Mouse (Mus musculus): ENCODE measurements around the gene Lhfpl3.
"Not testable (repeated sequence)": the region's sequence is repeated elsewhere in the genome, so short reads cannot be mapped to it uniquely, and the experiment has no call there.

Lhfpl3 gene

DNA sequence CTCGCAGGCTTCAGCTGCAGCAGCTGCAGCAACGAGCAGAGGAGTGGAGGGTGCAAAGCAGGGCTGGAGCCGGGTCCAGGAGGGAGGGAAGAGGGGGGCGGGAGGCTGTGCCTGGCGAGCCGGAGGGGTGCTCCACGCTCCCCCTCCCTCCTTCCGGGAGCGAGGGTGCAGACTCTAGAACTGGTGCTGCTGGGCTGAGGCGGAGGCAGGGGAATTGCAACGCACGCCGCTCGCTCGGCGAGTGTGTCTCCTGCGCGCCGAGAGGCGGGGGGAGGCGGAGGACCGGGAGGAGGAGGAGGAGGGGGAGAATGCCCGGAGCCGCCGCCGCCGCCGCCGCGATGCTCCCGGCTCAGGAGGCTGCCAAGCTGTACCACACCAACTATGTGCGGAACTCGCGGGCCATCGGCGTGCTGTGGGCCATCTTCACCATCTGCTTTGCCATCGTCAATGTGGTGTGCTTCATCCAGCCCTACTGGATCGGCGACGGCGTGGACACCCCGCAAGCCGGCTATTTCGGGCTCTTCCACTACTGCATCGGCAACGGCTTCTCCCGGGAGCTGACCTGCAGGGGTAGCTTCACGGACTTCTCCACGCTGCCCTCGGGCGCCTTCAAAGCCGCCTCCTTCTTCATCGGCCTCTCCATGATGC is at the start of gene Lhfpl3:
Lhfpl3 (plus strand) TSS at position 175 of the 648 bp plus-strand sequence.
- no peak for DNase-seq (ENCODE audit: low read depth)

DNA sequence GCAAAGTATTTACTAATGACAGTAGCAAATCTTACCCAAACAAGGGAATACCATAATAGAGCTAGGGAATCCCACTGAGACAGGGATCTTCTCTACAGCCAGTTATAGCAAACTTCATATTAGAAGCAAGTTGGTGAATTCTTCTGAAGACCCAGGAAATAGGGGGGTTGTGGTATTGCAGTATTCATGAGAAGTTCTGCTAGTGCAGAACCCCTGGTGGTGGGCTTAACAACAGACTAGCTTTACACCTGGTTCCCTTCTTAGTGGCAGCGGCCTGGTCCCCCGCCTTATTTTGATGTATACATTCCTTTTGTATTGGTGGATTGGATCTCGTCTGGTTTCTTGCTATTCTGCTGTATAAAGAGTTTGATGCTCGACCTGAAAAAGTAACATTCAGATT is 39.6 kb upstream of the Lhfpl3 start:
- not testable (repeated sequence) for DNase-seq (ENCODE audit: low read depth)

DNA sequence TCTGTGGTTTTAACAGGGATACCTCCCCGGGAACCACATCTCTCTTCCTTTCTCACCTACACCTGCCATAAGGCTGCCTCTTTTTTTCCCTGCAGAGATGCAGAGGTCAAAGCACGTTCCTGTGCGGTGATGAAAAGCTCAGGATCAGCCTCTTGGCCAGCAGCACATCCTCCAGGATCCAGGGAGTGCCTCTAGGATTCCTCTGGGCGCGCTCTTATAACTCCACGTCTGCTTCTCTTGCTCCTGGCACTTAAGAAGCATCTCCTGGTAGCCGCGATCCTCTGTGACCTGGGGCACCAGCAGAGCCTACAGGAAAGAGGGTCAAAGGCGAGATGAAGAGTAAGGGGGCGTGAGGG is 352 bp upstream of the Lhfpl3 start:
- no peak for DNase-seq (ENCODE audit: low read depth)

DNA sequence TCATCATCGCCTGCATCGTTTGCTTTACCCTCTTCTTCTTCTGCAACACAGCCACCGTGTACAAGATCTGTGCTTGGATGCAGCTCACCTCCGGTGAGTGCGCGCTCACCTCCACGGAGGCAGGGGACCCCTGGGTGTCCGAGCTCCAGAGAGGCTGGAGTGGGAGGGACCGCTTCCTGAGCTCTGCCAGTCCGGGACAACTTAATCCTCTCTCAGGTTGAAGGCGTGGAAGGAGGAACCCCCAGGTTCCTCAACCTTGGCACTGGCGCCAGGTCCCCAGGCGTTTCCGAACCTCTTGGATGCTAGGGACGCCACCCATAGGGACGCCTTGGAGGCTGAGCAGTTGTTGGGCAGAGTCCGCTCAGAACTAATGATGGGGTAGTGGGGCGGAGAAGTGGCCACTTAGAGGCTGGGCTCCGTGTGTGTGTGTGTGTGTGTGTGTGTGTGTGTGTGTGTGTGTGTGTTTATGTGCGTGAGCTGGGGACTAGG is 718 bp downstream of the Lhfpl3 start:
- DNase-seq (ENCODE audit: low read depth), result no peak

DNA sequence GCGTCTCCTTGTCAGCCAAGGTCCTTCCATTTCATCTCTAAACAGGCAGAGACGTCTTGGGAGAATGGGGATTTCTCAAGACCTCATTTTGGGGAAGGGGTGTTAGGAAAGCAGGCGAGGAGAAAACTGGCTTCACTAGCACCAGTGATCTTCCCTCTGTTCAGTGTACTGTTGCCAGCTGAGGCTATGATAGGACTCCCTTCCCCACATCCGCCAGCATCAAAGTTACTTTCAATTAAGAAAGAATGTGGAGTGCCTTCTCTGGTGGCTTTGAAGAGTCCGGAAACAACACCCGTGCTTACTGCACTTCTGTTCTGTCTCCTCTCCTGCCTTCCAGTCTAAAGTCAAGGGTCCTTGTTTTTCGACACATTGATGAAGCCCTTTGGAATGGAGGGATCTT is 1.4 kb downstream of the Lhfpl3 start:
- DNase-seq (ENCODE audit: low read depth), result peak; percentile 3

DNA sequence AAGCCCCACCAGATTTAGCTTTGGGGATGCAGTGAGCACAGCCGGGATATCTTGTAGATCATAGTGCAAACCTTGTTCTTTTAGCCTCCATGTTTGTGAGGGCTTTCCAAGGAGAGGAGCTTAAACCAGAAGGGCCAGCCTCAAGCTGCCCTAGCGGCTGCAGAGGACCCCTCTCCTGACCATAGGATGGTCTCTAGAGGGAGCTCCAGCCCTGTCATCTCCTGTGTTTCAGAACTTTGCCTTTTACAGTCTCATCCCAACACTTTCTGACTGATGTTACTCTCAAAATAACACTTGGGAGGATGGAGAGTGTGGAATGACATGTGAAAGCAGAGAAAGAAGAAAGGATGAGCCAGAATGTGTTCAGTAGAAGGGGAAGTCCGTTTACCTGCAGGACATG is 11.4 kb downstream of the Lhfpl3 start:
- DNase-seq (ENCODE audit: low read depth), result no peak

DNA sequence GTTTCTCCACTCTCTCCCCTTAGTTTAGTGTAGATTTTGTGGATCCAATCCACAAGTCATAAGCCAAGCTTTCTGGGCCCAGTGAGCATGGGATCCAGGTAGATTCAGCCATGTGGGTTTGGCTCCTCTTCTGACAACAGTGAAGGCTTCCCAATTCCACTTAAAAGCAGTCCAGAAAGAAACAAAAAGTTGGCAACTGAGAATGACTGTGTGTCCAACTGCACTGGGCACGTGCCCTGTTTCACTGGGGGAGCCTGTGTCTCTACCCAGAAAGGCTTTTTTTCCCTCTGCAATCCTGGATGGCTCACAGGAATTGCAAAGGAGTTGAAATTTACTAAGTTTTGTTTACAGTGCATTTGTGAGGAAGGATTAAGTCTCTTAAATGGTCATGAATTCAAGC is 24.9 kb downstream of the Lhfpl3 start:
- no peak for DNase-seq (ENCODE audit: low read depth)

DNA sequence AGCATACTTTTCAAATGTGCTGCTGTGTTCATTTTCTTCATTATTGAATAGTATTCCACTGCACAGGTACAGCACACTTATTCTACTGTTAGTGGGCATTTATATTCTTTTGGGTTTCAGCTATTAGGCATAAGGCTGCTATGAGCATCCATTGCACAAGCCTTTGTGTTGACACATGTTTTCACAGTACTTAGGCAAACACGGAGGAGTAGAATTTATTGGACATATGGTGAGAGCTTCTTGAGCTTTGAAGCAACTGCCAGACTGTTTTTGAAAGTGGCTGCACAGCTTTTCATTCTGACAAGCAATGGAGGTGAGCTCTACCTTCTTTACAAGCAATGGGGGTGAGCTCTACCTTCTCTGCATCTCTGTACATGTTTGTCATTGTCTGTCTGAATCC is 49.5 kb downstream of the Lhfpl3 start:
- DNase-seq (ENCODE audit: low read depth), result no peak

DNA sequence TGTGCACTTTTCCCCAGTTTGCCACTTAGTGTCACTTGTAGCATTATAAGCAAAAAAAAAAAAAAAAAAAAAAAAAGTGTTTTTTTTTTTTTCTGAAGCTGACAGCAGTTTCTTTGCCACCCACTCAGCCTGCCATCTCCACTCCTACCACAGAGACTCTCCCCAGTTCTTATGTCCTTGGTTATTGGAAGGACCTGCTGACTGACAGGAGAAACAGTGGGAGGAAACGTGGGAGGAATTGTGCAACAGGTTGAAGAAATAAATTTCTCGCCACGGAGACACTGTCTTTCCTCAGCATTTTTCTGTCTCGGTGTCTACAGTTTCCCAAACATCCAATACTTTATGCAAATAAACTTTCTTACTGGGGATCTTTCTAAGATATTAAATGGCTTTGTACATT is 67.6 kb downstream of the Lhfpl3 start:
- DNase-seq (ENCODE audit: low read depth), result no peak

DNA sequence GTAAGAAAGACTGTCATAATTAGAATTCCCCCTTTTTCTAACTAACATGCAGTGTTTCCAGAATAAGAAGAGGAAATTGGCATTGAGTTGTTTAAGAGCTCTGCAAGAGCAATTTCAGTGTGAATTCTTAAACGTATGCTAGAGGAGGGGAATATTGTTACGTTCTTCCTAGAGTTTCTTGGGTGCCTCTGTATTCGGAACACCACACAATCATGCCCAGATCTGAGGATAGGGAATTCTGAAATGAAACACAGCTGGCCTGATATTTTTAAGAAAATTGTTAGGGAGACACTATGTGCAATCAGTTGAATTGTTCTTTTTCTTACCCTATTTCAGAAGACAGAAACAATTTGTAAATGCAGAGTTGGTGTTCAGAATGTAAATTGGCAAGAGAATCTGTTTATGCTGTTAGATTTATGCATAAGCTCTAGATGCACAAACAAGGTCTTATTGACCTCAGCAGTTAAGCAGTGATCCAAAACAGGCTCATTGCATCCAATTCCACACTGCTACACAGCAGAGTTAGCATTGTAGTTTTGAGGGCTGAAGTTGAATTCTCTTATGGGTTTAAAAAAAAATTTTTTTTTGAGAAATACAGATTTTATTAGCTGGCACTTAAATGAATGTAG is 84.1 kb downstream of the Lhfpl3 start:
- DNase-seq (ENCODE audit: low read depth), result no peak

DNA sequence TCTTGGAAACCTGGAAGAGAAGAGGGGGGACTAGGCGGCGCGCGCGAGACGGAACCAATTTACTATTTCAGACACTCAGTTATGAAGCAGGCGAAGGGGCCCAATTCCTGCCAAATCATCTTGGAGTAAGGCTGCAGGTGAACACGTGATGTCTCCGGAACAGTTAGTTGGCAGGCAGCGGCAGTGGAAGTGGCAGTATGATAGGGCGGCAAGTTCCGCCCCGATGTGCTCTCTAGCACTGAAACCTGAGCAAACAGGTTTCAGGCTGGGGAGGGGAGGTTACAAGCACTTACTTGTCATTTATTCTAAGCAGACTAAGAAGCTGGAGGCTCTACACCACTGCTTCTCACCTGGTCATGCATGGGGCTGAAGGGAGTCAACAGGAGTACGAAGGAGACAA is 105.7 kb downstream of the Lhfpl3 start:
- no peak for DNase-seq (ENCODE audit: low read depth)

DNA sequence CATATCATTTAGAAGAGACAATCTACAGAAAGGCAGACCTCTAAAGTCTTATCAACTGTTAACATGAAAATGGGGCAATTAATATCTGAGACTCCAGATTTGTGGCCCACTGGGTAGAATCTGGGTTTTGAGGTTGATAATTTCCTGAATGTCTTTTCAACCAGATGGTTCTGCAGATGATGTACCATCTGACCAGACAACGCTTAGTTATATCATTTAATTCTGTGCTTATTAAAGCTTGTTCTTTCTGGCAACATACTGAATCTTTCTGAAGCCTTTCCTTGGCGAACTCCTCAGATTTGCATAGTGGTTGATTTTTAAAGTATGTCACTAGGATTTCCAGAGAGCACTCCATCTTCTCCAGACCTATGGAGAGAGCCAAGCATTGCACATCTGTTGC is 107.6 kb downstream of the Lhfpl3 start:
- DNase-seq (ENCODE audit: low read depth), result no peak

DNA sequence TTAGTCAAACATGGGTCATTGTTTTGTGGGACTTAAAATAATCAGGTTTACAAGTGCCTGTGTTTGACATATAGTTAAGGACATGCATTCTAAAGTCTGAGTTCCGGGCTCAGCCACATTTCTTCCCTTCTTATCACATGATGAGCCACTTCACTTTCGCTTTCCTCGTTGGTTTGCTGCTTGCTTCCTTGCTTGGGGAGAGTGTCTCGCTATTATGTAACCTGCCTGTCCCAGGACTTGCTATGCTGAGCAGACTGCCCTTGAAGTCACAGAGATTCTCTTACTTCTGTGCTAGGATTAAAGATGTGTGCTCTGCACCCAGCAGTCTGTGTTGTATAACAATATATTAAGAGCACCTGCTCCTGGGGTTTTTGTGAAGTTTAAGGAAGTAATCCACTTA is 110.6 kb downstream of the Lhfpl3 start:
- DNase-seq (ENCODE audit: low read depth), result no peak

DNA sequence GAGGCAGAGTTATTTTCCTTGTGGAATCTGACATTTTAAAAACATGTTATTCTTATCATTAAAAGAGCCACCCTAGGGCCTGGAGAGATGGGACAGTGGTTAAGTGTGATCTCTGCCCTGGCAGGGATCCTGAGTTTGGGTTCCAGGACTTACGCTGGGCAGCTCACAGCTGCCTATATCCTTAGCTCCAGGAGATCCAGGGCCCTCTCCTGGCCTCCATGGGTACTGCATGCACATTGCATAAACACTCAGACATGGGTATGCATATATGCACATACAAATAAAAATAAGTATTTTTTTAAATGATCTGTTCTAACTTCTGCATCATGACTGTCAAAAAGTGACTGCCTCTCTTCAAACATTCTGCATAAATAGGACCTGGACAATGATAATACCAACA is 115.5 kb downstream of the Lhfpl3 start:
- no peak for DNase-seq (ENCODE audit: low read depth)

DNA sequence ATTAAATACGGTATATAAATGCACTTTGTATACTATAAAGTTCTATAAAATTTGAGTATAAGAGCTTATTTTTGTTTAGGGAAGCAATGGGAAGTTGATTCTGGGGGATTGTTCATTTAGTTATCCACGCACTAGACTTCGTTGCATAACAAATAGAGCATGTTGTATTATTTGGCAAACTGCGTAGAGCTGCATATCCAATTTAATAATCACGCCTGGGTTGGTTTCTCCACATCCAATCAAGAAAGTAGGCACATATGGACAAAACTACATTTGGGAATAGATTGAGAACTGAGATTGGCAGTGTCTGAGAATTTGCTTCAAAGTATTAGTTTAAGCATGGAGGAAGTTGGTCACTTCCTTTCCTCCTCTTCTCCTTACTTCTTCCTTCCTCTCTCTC is 123.2 kb downstream of the Lhfpl3 start:
- DNase-seq (ENCODE audit: low read depth), result no peak

DNA sequence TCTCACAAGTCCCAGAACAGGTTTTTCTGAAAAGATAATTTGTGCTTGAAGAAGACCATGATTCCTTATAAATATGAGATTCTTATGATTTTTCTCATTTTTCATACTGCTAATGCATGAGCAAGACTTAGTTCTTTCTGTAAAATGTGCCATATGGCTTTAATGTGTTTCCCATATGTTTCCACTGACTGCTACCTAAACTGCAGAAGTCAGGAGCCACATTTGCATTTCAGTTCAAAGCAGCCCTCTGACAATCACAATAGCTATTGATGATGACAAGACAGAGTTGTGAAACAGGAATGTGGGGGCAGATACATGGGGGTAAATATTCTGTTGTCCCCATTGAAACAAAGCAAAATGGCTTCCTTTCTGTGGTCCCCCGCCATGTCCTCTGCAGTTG is 126.6 kb downstream of the Lhfpl3 start:
- DNase-seq (ENCODE audit: low read depth), result no peak

DNA sequence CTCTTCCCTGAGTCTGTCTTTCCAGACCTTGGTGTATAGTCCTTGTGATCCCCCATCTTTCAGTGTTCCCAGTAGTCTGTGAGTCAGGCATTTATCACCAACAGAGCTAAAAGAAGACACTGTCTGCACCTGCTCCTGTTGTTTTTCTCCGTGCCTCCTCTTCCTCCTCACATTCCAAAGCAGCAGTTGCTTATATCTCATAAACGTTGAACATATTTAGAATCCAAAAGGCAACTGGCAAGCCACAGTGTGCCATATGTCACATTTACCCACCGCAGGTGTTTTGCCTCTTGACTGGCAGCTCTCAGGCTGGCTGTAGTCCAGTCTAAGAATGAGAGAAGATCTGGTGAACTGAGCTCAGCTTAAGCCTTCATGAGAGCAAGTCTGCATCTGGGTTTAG is 142.5 kb downstream of the Lhfpl3 start:
- no peak for DNase-seq (ENCODE audit: low read depth)

DNA sequence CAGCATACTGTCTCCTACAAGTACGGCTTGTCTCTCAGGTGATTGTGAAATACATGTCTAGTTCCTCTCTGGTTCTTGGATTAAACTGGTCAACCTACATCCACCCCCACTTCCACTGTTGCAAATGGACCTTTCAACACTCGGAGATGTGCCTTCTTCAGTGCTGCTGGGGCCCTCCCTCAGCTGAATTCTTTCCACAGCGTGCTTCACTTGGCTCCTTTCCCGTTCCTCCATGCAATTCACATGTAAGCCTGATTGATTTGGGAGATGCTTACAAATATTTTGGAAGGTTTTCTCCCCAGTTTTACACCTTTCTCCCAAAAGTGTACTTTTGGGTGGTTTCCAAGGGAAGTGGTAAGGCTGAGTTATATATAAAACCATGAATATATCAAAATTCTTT is 143.6 kb downstream of the Lhfpl3 start:
- no peak for DNase-seq (ENCODE audit: low read depth)

DNA sequence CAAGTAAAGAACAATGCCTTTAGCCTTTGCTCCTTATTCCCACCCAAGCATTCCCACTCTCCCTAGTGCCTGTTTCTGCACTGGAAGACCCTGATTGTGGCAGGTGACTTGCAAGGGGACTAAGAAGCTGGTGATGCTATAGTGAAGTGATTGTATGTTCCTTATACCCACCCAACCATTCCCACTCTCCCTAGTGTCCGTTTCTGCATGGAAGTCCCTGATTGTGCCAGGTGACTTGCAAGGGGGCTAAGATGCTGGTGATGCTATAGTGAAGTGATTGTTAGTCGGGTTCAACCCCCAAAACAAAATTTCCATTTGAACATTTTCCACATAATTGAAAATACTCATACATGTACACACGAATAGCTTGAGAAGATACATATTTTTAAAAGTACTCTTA is 151.4 kb downstream of the Lhfpl3 start:
- DNase-seq (ENCODE audit: low read depth), result no peak

DNA sequence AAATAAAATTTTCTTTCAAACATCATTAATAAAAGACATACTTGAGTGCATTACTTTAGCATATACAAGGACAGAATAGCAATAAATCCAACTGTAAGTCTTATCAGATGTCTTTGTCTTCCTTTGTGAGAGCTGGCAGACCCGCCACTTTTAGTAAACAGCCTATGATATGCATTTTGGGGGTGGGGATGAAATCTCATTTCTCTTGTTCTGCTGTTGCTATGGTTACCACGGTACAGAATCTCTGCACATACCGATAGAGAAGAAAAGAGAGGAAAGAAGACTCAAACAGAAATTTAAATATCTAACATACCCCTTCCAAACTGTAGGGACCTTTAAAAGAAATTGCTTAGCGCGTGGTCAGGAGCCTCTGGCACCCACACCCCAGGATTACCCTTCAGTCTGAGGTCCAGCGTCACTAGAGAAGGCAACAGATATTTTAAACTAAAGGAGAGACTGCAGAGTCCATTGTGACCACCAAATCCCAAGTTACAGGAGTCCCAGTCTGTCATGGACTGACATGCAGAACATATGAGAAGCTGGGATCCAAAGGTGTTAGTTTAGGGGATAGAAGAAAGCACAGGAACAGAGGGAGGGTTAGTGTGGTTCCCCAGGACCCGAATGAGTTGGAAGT is 151.9 kb downstream of the Lhfpl3 start:
- DNase-seq (ENCODE audit: low read depth), result no peak

DNA sequence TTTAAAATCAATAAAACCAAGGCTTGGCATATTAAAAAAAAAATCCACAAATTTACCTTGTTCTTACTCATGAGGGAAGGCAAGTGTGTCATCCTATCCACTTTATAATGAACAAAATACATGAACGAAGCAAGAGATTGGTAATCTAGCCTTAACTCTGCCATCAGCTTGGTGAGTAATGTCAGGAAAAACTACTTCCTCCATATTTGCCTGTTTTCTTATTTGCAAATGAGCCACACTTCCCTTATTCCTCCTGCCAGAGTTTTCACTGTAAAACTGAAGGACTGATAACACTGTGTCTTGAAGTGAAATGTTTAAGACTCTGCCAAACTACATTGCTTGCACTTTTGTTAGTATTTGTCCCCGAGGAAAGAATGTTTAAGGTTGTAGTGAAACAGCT is 152.7 kb downstream of the Lhfpl3 start:
- DNase-seq (ENCODE audit: low read depth), result no peak

DNA sequence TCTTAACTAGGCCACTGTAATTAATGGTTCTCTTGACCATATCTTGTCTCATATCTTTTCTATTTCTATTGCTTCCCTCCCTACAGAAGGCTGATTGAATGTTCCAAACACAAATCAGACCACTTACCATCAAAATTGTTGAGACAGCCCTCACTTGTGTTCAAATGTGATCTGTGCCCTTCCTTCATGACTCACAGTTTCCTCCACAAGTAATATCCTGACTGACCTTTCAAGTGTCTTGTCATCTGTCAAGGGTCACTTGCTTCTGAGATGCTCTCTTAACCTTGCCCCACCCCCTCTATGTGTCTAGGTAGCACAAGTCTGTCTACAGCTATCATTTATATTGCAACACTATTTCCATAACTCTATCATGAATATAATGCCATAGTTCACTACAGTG is 154.1 kb downstream of the Lhfpl3 start:
- no peak for DNase-seq (ENCODE audit: low read depth)

DNA sequence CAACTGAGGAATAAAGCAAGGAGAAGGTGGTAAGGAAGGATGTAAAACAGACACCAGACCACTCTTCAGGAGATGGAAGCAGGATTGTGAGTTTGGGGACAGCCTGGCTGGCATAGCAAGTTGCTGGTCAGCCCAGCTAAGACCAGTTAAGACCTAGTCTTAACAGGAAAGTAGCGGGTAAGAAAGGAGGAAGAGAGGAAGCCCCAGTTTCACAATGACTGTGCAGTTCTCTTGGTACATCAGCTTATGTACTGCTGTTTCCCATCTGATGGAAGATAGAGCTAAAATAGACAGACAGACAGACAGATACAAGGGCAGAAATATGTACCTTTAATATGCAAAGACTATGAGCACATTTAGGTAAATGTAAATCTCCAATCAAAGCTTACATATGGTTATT is 171.3 kb downstream of the Lhfpl3 start:
- DNase-seq (ENCODE audit: low read depth), result no peak

DNA sequence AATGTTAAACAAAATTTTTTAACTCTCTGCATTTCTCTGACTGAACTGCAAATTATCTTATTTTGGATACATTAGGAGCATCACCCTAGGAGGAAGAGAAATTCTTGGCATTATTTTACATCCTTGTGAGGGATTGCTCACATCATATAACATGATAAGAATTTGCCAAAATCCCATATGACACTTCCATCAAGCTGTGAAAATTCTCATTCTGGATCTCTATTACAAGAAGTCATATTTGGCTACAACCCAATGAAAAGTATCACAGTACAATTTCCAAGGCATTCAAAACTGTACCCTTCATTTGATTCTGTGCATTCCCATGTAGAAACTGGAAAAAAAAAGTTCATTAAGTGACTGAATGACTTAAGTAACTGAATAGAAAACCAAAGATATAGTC is 180.3 kb downstream of the Lhfpl3 start:
- no peak for DNase-seq (ENCODE audit: low read depth)
